Comparison of ENCODE assay signal across 8 mouse cellular contexts in genomic region chr10:94408356-94409146, GRCm38 (mm10).
A peak's percentile ranks its signal among the peaks of the same experiment; 100 is the strongest.
DNase-seq lines count a peak whose midpoint lies in the region; ATAC-seq lines count a peak whose summit lies in the region.

No protein-coding gene starts in this region.

- H3K4me2 ChIP-seq in intestine, embryonic 14.5 days (ENCODE audit: low read length) = peak overlapping the region; percentile 67

- H3K36me3 ChIP-seq in intestine, embryonic 14.5 days (ENCODE audit: control insufficient read depth, insufficient read depth, low read length) = no peaks in the 10 kb centered on the region

- H3K4me1 ChIP-seq in intestine, embryonic 14.5 days (replicated peaks; ENCODE audit: control insufficient read depth, insufficient read depth, low read length) = peaks cover 9% of the 10 kb centered on the region

- no peak overlapping the region for H3K27ac ChIP-seq in intestine, embryonic 14.5 days (ENCODE audit: low read depth)

- ATAC-seq in intestine, embryonic 14.5 days (replicated peaks; ENCODE audit: low FRiP score, low TSS enrichment, low read depth) = peak; percentile 79
- ATAC-seq in megakaryocyte progenitor cell, adult 5-6 weeks (replicated peaks; ENCODE audit: poor library complexity) = peak; percentile 98

- H3K9me3 ChIP-seq in intestine, embryonic 14.5 days (ENCODE audit: control insufficient read depth, low read length) = no peaks in the 10 kb centered on the region

- DNase-seq in adrenal gland, adult 2 months = peak; percentile 69
- DNase-seq in embryo, embryonic 10.5 days (ENCODE audit: low spot score) = peak; percentile 95
- peak; percentile 63 for DNase-seq in gastrocnemius, postnatal 25 days
- DNase-seq in intestine, embryonic 14.5 days (ENCODE audit: low spot score) = peak; percentile 78
- DNase-seq in left cerebral cortex, postnatal 10 days (ENCODE audit: extremely low spot score in 1 of 2, low spot score in 2 of 2) = peak; percentile 78 to 85
- peak; percentile 71 for DNase-seq in right cerebral cortex, postnatal 14 days
- DNase-seq in urinary bladder, postnatal 4 days (ENCODE audit: low spot score in 2 of 2) = peak; percentile 66 to 74

- peak overlapping the region; percentile 26 for H3K4me3 ChIP-seq in intestine, embryonic 14.5 days (ENCODE audit: low read depth, low read length)

- WGBS in intestine, embryonic 14.5 days = 21% methylated on average over 22 of the region's 22 CpGs

- intact Hi-C loops in left cerebral cortex, postnatal 10 days (cut with DNase I) = loop anchor here (5.0 to 10.0 kb wide), 2 partner anchors 199 to 536 kb away; partner anchors contain the start of gene Plxnc1

- peak overlapping the region; percentile 32; the same call in 1 of the 2 replicates for H3K9ac ChIP-seq in intestine, embryonic 14.5 days (ENCODE audit: low read length)

- H3K27me3 ChIP-seq in intestine, embryonic 14.5 days (replicated peaks; ENCODE audit: control insufficient read depth, insufficient read depth, low read length) = no peaks in the 10 kb centered on the region
